17 mouse cellular contexts compared by ENCODE assay signal in genomic region chr10:111787175-111787574, GRCm38 (mm10).
DNase-seq lines count a peak whose midpoint lies in the region; ATAC-seq lines count a peak whose summit lies in the region.
"Had no signal": no experiment of that assay in that cellular context is flagged by ENCODE, and none has a peak within 500 bp of the region (broad histone marks: within the 10 kb centered on the region; RNA-seq: fewer than 3 reads in every experiment).

No protein-coding gene starts in this region.

- no peak overlapping the region for H3K27ac ChIP-seq in forebrain, embryonic 14.5 days (ENCODE audit: low read depth, low read length)
- H3K27ac ChIP-seq in forebrain, embryonic 11.5 days (ENCODE audit: low read depth, low read length), result no peak overlapping the region
- H3K27ac ChIP-seq in embryonic facial prominence, embryonic 14.5 days (replicated peaks; ENCODE audit: low read depth, low read length), result peak overlapping the region; percentile 56; the same call in 1 of the 2 replicates
- H3K27ac ChIP-seq in midbrain, embryonic 14.5 days (replicated peaks; ENCODE audit: low read depth, low read length), result peak overlapping the region; percentile 58
- H3K27ac ChIP-seq: left cerebral cortex, adult 2 months had no signal

- no peaks in the 10 kb centered on the region for H3K27me3 ChIP-seq in forebrain, embryonic 14.5 days (replicated peaks; ENCODE audit: control insufficient read depth, insufficient read depth, low read length)
- no peaks in the 10 kb centered on the region for H3K27me3 ChIP-seq in forebrain, embryonic 11.5 days (ENCODE audit: control insufficient read depth, insufficient read depth, low read length)
- H3K27me3 ChIP-seq in embryonic facial prominence, embryonic 14.5 days (replicated peaks; ENCODE audit: control insufficient read depth, insufficient read depth, low read length), result no peaks in the 10 kb centered on the region
- H3K27me3 ChIP-seq in midbrain, embryonic 14.5 days (ENCODE audit: control insufficient read depth, insufficient read depth, low read length), result no peaks in the 10 kb centered on the region

- H3K4me1 ChIP-seq in forebrain, embryonic 14.5 days (ENCODE audit: control insufficient read depth, insufficient read depth, low read length), result no peaks in the 10 kb centered on the region
- H3K4me1 ChIP-seq in forebrain, embryonic 11.5 days (replicated peaks; ENCODE audit: control insufficient read depth, insufficient read depth, low read length), result no peaks in the 10 kb centered on the region
- peaks cover 25% of the 10 kb centered on the region for H3K4me1 ChIP-seq in embryonic facial prominence, embryonic 14.5 days (ENCODE audit: control insufficient read depth, insufficient read depth, low read length)
- H3K4me1 ChIP-seq in midbrain, embryonic 14.5 days (ENCODE audit: control insufficient read depth, insufficient read depth, low read length), result 0 out of 2 replicates have a peak, but pooled peaks cover 4% of the 10 kb centered on the region

- 0 out of 2 replicates have a peak, but pooled peaks have one; percentile 37 for ATAC-seq in forebrain, embryonic 14.5 days
- no peak for ATAC-seq in forebrain, embryonic 11.5 days (replicated peaks; ENCODE audit: low FRiP score)
- ATAC-seq in embryonic facial prominence, embryonic 14.5 days (ENCODE audit: low read depth), result peak; percentile 82
- ATAC-seq in midbrain, embryonic 14.5 days (ENCODE audit: low FRiP score, low TSS enrichment), result no peak
- ATAC-seq in monocyte, adult 5-6 weeks (replicated peaks; ENCODE audit: insufficient number of reproducible peaks, low FRiP score, low TSS enrichment, poor library complexity, severe bottlenecking), result no peak
- ATAC-seq: liver, postnatal 0 days had no signal

- H3K36me3 ChIP-seq in forebrain, embryonic 14.5 days (ENCODE audit: control insufficient read depth, insufficient read depth, low read length), result no peaks in the 10 kb centered on the region
- no peaks in the 10 kb centered on the region for H3K36me3 ChIP-seq in forebrain, embryonic 11.5 days (ENCODE audit: control insufficient read depth, insufficient read depth, low read length)
- H3K36me3 ChIP-seq in embryonic facial prominence, embryonic 14.5 days (ENCODE audit: control insufficient read depth, insufficient read depth, low read length), result no peaks in the 10 kb centered on the region
- no peaks in the 10 kb centered on the region for H3K36me3 ChIP-seq in midbrain, embryonic 14.5 days (ENCODE audit: control insufficient read depth, insufficient read depth, low read length)

- no peak overlapping the region for H3K4me3 ChIP-seq in forebrain, embryonic 14.5 days (ENCODE audit: low read depth, low read length)
- H3K4me3 ChIP-seq in forebrain, embryonic 11.5 days (ENCODE audit: low read depth, low read length), result no peak overlapping the region
- no peak overlapping the region for H3K4me3 ChIP-seq in embryonic facial prominence, embryonic 14.5 days (ENCODE audit: low read depth, low read length)
- H3K4me3 ChIP-seq in midbrain, embryonic 14.5 days (replicated peaks; ENCODE audit: low read depth, low read length), result no peak overlapping the region
- H3K4me3 ChIP-seq: erythroblast, embryonic 14.5 days; left cerebral cortex, adult 2 months had no signal

- WGBS in forebrain, embryonic 14.5 days, result 81% methylated on average over 9 of the region's 9 CpGs
- WGBS in forebrain, embryonic 11.5 days, result 70% methylated on average over 9 of the region's 9 CpGs
- WGBS in embryonic facial prominence, embryonic 14.5 days, result 24% methylated on average over 9 of the region's 9 CpGs
- WGBS in midbrain, embryonic 14.5 days, result 49% methylated on average over 9 of the region's 9 CpGs

- H3K9ac ChIP-seq in forebrain, embryonic 14.5 days (ENCODE audit: low read length), result no peak overlapping the region
- H3K9ac ChIP-seq in forebrain, embryonic 11.5 days (ENCODE audit: low read length), result no peak overlapping the region
- no peak overlapping the region for H3K9ac ChIP-seq in embryonic facial prominence, embryonic 14.5 days (ENCODE audit: low read depth, low read length)
- H3K9ac ChIP-seq in midbrain, embryonic 14.5 days (replicated peaks; ENCODE audit: low read length), result no peak overlapping the region
- H3K9ac ChIP-seq: liver, postnatal 0 days had no signal

- H3K9me3 ChIP-seq in forebrain, embryonic 14.5 days (replicated peaks; ENCODE audit: control insufficient read depth, low read length), result no peaks in the 10 kb centered on the region
- H3K9me3 ChIP-seq in forebrain, embryonic 11.5 days (ENCODE audit: control insufficient read depth, low read length), result no peaks in the 10 kb centered on the region
- H3K9me3 ChIP-seq in embryonic facial prominence, embryonic 14.5 days (ENCODE audit: control insufficient read depth, low read length), result no peaks in the 10 kb centered on the region
- H3K9me3 ChIP-seq in midbrain, embryonic 14.5 days (ENCODE audit: control insufficient read depth, low read length), result no peaks in the 10 kb centered on the region

- DNase-seq in forebrain, embryonic 14.5 days (ENCODE audit: low spot score), result peak; percentile 27
- no peak for DNase-seq in forebrain, embryonic 11.5 days (ENCODE audit: low spot score)
- peak; percentile 81 for DNase-seq in MN1 (ENCODE audit: low spot score)
- DNase-seq in embryonic facial prominence, embryonic 14.5 days (ENCODE audit: low spot score), result peak; percentile 78
- peak; percentile 75 for DNase-seq in midbrain, embryonic 14.5 days
- no peak for DNase-seq in gastrocnemius, adult 8-10 months (ENCODE audit: low spot score in 2 of 2)
- DNase-seq in adrenal gland, postnatal 14 days, result no peak
- DNase-seq: adrenal gland, adult 8-10 months; cerebellum, postnatal 36 days; heart, adult 18-20 months; kidney, adult 9 months; liver, postnatal 0 days; lung, postnatal 4 days; spleen, adult 18-20 months had no signal

- no peak overlapping the region for H3K4me2 ChIP-seq in forebrain, embryonic 14.5 days (ENCODE audit: low read length)
- no peak overlapping the region for H3K4me2 ChIP-seq in forebrain, embryonic 11.5 days (ENCODE audit: low read depth, low read length, severe bottlenecking)
- H3K4me2 ChIP-seq in embryonic facial prominence, embryonic 14.5 days (ENCODE audit: low read depth, low read length), result peak overlapping the region; percentile 37
- H3K4me2 ChIP-seq in midbrain, embryonic 14.5 days (ENCODE audit: low read length), result no peak overlapping the region

Comparison
In these comparisons a context has a peak if more than half of its experiments do, and no peak if none do; other contexts are left out.
1. ATAC-seq: peak in forebrain, embryonic 14.5 days (single experiment) and embryonic facial prominence, embryonic 14.5 days (single experiment); none in forebrain, embryonic 11.5 days (single experiment), midbrain, embryonic 14.5 days (single experiment) and monocyte, adult 5-6 weeks (single experiment).
2. DNase-seq: peak in forebrain, embryonic 14.5 days (single experiment), MN1 (single experiment), embryonic facial prominence, embryonic 14.5 days (single experiment) and midbrain, embryonic 14.5 days (single experiment); none in forebrain, embryonic 11.5 days (single experiment), gastrocnemius, adult 8-10 months (0 of 2) and adrenal gland, postnatal 14 days (single experiment).
3. H3K27ac ChIP-seq: peak in embryonic facial prominence, embryonic 14.5 days (single experiment) and midbrain, embryonic 14.5 days (single experiment); none in forebrain, embryonic 14.5 days (single experiment) and forebrain, embryonic 11.5 days (single experiment).